Mouse (Mus musculus) liver (tissue): ENCODE data around the gene Gm30302.
"Not testable (repeated sequence)": the region's sequence is repeated elsewhere in the genome, so short reads cannot be mapped to it uniquely, and the experiment has no call there.

Source experiments
- DNase-seq: peaks from one replicate; pipeline ENCODE4 v3.0.0-alpha.2; 2020; ENCODE audit warnings: mixed read lengths

The Gm30302 gene

GRCm38 (mm10) chr13:49798901-49799300 lies at the start of gene Gm30302:
Gm30302 (minus strand) TSS chr13:49799001.
- DNase-seq = no peak

GRCm38 (mm10) chr13:49846751-49847150 lies 48.0 kb upstream of the Gm30302 start:
- DNase-seq = no peak

- no peak for DNase-seq
Measured at GRCm38 (mm10) chr13:49846141-49846540, 47.3 kb upstream of the Gm30302 start.

GRCm38 (mm10) chr13:49845663-49846062 lies 46.9 kb upstream of the Gm30302 start:
- no peak for DNase-seq

- no peak for DNase-seq
Measured at GRCm38 (mm10) chr13:49844071-49844470, 45.3 kb upstream of the Gm30302 start.

GRCm38 (mm10) chr13:49841186-49841585 lies 42.4 kb upstream of the Gm30302 start:
- DNase-seq = no peak

- DNase-seq = no peak
Measured at GRCm38 (mm10) chr13:49830355-49830754, 31.6 kb upstream of the Gm30302 start.

- DNase-seq = no peak
Measured at GRCm38 (mm10) chr13:49825300-49825699, 26.5 kb upstream of the Gm30302 start.

GRCm38 (mm10) chr13:49814958-49815357 lies 16.2 kb upstream of the Gm30302 start:
- no peak for DNase-seq

- no peak for DNase-seq
Measured at GRCm38 (mm10) chr13:49814420-49814819, 15.6 kb upstream of the Gm30302 start.

GRCm38 (mm10) chr13:49807146-49807545 lies 8.3 kb upstream of the Gm30302 start:
- DNase-seq = peak; percentile 6

GRCm38 (mm10) chr13:49788563-49789393 lies 10.0 kb downstream of the Gm30302 start:
- DNase-seq = no peak

GRCm38 (mm10) chr13:49783899-49784298 lies 14.9 kb downstream of the Gm30302 start:
- no peak for DNase-seq

GRCm38 (mm10) chr13:49771536-49771935 lies 27.3 kb downstream of the Gm30302 start:
- not testable (repeated sequence) for DNase-seq

GRCm38 (mm10) chr13:49769111-49769510 lies 29.7 kb downstream of the Gm30302 start:
- no peak for DNase-seq

GRCm38 (mm10) chr13:49768048-49768447 lies 30.8 kb downstream of the Gm30302 start:
- peak; percentile 16 for DNase-seq

GRCm38 (mm10) chr13:49766269-49766668 lies 32.5 kb downstream of the Gm30302 start:
- DNase-seq = no peak

- no peak for DNase-seq
Measured at GRCm38 (mm10) chr13:49765306-49765705, 33.5 kb downstream of the Gm30302 start.

GRCm38 (mm10) chr13:49762208-49762607 lies 36.6 kb downstream of the Gm30302 start:
- no peak for DNase-seq

- no peak for DNase-seq
Measured at GRCm38 (mm10) chr13:49760675-49761074, 38.1 kb downstream of the Gm30302 start.

- no peak for DNase-seq
Measured at GRCm38 (mm10) chr13:49757966-49758365, 40.8 kb downstream of the Gm30302 start.

GRCm38 (mm10) chr13:49756591-49756990 lies 42.2 kb downstream of the Gm30302 start:
- DNase-seq = no peak

GRCm38 (mm10) chr13:49741285-49742040 lies 57.3 kb downstream of the Gm30302 start:
- DNase-seq = no peak

- DNase-seq = no peak
Measured at GRCm38 (mm10) chr13:49738011-49738410, 60.8 kb downstream of the Gm30302 start.
